Mouse (Mus musculus): ENCODE measurements at regions not wholly inside any gene's neighbourhood (a gene's known extent, or its start where the extent isn't known, plus 50 kb on each side); places are given as distances from the start of the nearest gene placed in this dataset.

GRCm38 (mm10) chr1:39100492-39100891 is 93.0 kb upstream of the Npas2 start:
- DNase-seq (ENCODE audit: inconsistent ontology term) = no peak

GRCm38 (mm10) chr1:39102126-39102905 is 91.2 kb upstream of the Npas2 start:
- no peak for DNase-seq (ENCODE audit: inconsistent ontology term)

GRCm38 (mm10) chr1:39102989-39103910 is 90.3 kb upstream of the Npas2 start:
- DNase-seq (ENCODE audit: inconsistent ontology term) = no peak

- peak; percentile 29 for DNase-seq (ENCODE audit: inconsistent ontology term)
Measured at GRCm38 (mm10) chr1:39105546-39106371, 87.8 kb upstream of the Npas2 start.

GRCm38 (mm10) chr1:39106372-39106643 is 87.2 kb upstream of the Npas2 start:
- no peak for DNase-seq (ENCODE audit: inconsistent ontology term)

- DNase-seq (ENCODE audit: inconsistent ontology term) = no peak
Measured at GRCm38 (mm10) chr1:39106650-39107049, 86.9 kb upstream of the Npas2 start.

GRCm38 (mm10) chr1:39116319-39116718 is 77.2 kb upstream of the Npas2 start:
- peak; percentile 1 for DNase-seq (ENCODE audit: inconsistent ontology term)

GRCm38 (mm10) chr1:39122316-39123015 is 71.1 kb upstream of the Npas2 start:
- DNase-seq (ENCODE audit: inconsistent ontology term) = no peak

- DNase-seq (ENCODE audit: inconsistent ontology term) = no peak
Measured at GRCm38 (mm10) chr1:39123081-39123812, 70.3 kb upstream of the Npas2 start.

GRCm38 (mm10) chr1:39123813-39124146 is 69.8 kb upstream of the Npas2 start:
- DNase-seq (ENCODE audit: inconsistent ontology term) = no peak

GRCm38 (mm10) chr1:39134521-39134920 is 59.0 kb upstream of the Npas2 start:
- no peak for DNase-seq (ENCODE audit: inconsistent ontology term)

- DNase-seq (ENCODE audit: inconsistent ontology term) = no peak
Measured at GRCm38 (mm10) chr1:39143054-39143453, 50.5 kb upstream of the Npas2 start.

- DNase-seq (ENCODE audit: inconsistent ontology term) = peak; percentile 78
Measured at GRCm38 (mm10) chr1:39143626-39144025, 49.9 kb upstream of the Npas2 start.

Measured in Muller cell, postnatal 12 days (primary cell).